Comparison of ENCODE assay signal across 7 mouse cellular contexts in the genomic region with DNA sequence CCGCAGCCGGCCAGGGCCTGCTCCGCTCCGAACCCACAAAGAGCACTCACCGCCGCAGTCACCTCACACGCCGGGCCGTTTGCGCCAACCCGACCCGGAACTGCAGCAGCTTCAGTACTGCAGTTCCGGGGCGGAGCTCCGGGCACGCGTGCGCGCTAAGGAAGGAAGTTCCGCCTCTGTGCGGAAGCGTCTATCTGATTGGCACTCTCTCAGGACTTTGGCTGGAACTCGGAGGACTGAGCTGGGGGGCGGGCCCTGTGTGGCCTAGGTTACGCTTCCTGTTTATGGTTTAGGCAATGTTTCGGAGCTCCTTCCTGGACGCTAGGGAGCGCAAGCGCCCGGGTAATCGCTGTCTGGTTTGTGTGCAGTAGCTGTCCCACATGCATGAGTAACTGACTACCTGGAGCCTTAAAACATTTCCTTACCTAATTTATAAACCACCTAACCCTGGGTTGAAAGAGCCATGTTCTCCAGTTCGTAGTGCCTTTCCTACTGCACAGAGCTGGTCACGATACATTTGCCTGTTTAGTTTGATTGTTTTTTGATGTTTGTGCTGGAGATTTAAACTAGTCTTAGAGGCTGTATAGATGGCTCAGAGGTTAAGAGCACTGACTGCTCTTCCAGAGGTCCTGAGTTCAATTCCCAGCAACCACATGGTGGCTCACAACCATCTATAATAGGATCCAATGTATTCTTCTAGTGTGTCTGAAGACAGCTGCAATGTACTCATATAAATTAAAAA. TPM values are rescaled to one million over a fixed set of nuclear protein-coding genes. Genes with fewer than 3 reads are reported as not detected.
DNase-seq lines count a peak whose midpoint lies in the region; ATAC-seq lines count a peak whose summit lies in the region.

TSS of gene Ddx24 (minus strand) at position 102 of the 742 bp plus-strand sequence.

- peaks cover 9% of the 10 kb centered on the region; the same call in 1 of the 2 replicates for H3K4me1 ChIP-seq in intestine, embryonic 15.5 days (replicated peaks)
- H3K4me1 ChIP-seq in midbrain, embryonic 10.5 days = peaks cover 33% of the 10 kb centered on the region

- peak within 1 kb of the TSS; percentile 86 for H3K9ac ChIP-seq in intestine, embryonic 15.5 days

- no peaks in the 10 kb centered on the region for H3K36me3 ChIP-seq in intestine, embryonic 15.5 days
- peaks cover 27% of the 10 kb centered on the region for H3K36me3 ChIP-seq in midbrain, embryonic 10.5 days

- no peaks in the 10 kb centered on the region for H3K9me3 ChIP-seq in intestine, embryonic 15.5 days
- no peaks in the 10 kb centered on the region for H3K9me3 ChIP-seq in midbrain, embryonic 10.5 days (replicated peaks)

- peak; percentile 99 for DNase-seq in adrenal gland, adult 2 months
- peak; percentile 92 for DNase-seq in embryo, embryonic 11.5 days (ENCODE audit: low read depth, low spot score)
- peak; percentile 96 to 97 for DNase-seq in gastrocnemius, postnatal 36 days
- DNase-seq in left cerebral cortex, postnatal 25 days (ENCODE audit: low spot score in 2 of 2) = peak; percentile 97 to 99
- DNase-seq in midbrain, embryonic 10.5 days (ENCODE audit: low spot score) = peak; percentile 99
- DNase-seq in right cerebral cortex, postnatal 4 days = peak; percentile 91

- peak within 1 kb of the TSS; percentile 94 for H3K4me3 ChIP-seq in intestine, embryonic 15.5 days (replicated peaks)
- peak within 1 kb of the TSS; percentile 97 for H3K4me3 ChIP-seq in midbrain, embryonic 10.5 days

- intact Hi-C loops in gastrocnemius, postnatal 36 days (cut with DNase I) = loop anchor here (1.0 to 10.0 kb wide), 2 partner anchors 66 to 219 kb away; no protein-coding TSS in a partner anchor
- intact Hi-C loops in left cerebral cortex, postnatal 25 days (cut with DNase I) = loop anchor here (1.0 kb wide), 1 partner anchor 67 kb away; no protein-coding TSS in a partner anchor

- WGBS in intestine, embryonic 15.5 days = under 1% methylated on average over 33 of the region's 33 CpGs
- 1% methylated on average over 33 of the region's 33 CpGs for WGBS in midbrain, embryonic 10.5 days

- ATAC-seq in intestine, embryonic 15.5 days = peak; percentile 100

- H3K4me2 ChIP-seq in intestine, embryonic 15.5 days (replicated peaks) = peak within 1 kb of the TSS; percentile 76

- no peak within 1 kb of the TSS for H3K27ac ChIP-seq in intestine, embryonic 15.5 days
- peak within 1 kb of the TSS; percentile 88 for H3K27ac ChIP-seq in midbrain, embryonic 10.5 days (replicated peaks)

- H3K27me3 ChIP-seq in intestine, embryonic 15.5 days (replicated peaks) = no peaks in the 10 kb centered on the region
- H3K27me3 ChIP-seq in midbrain, embryonic 10.5 days (ENCODE audit: low read depth, poor library complexity, severe bottlenecking) = no peaks in the 10 kb centered on the region

RNA-seq across cellular contexts. Expression of gene Ddx24, which starts in this region (rescaled TPM):
- total RNA-seq in adrenal gland, adult 2 months (2021) = 100 to 1,000 TPM; 116 to 132 TPM
- 29.0 and 38.9 TPM in 2 replicates for polyA plus RNA-seq in adrenal gland, adult 2 months (2012; rRNA removed)
- total RNA-seq in gastrocnemius, postnatal 36 days (2021) = 10 to 100 TPM; 51.2 to 66.7 TPM
- polyA plus RNA-seq in intestine, embryonic 15.5 days (2015; fragmentation: Nextera tagmentation; extraction: Ambion mirVana) = 90.6 and 99.4 TPM in 2 replicates
- 100 to 1,000 TPM; 213 to 218 TPM for total RNA-seq in left cerebral cortex, postnatal 25 days (2021)
- polyA plus RNA-seq in midbrain, embryonic 10.5 days (2016; fragmentation: Nextera tagmentation; extraction: Ambion mirVana) = 100 and 101 TPM in 2 replicates
